Mouse (Mus musculus) forebrain, embryonic 11.5 days (tissue): ENCODE results near the gene Carf. TPM values are rescaled to one million over a fixed set of nuclear protein-coding genes. Genes with fewer than 3 reads are reported as not detected.

Source experiments
- ATAC-seq: fragments of 200-750 bp; cut with Nextera tagmentation; replicated peaks from 2 replicates; pipeline ENCODE4 v1.8.0; 2017; ENCODE audit warnings: moderate TSS enrichment; ENCODE audit not compliant: low FRiP score
- DNase-seq: peaks from one replicate; pipeline ENCODE4 v3.0.0-alpha.2; 2017; ENCODE audit warnings: low spot score
- H3K27ac ChIP-seq: fragments of 300-500 bp; sonication (generic); 2 replicates; pipeline ENCODE4 v1.5.1; 2014; ENCODE audit warnings: low read depth, low read length
- H3K27me3 ChIP-seq: fragments of 300-500 bp; sonication (generic); 2 replicates; pipeline ENCODE4 v1.6.1; 2014; ENCODE audit warnings: mild to moderate bottlenecking, low read length, mixed read lengths; ENCODE audit not compliant: control insufficient read depth, insufficient read depth
- H3K36me3 ChIP-seq: fragments of 300-500 bp; sonication (generic); 2 replicates; pipeline ENCODE4 v1.6.1; 2014; ENCODE audit warnings: mild to moderate bottlenecking, low read length, moderate library complexity, mixed read lengths; ENCODE audit not compliant: control insufficient read depth, insufficient read depth
- H3K4me1 ChIP-seq: fragments of 300-500 bp; sonication (generic); replicated peaks from 2 replicates; pipeline ENCODE4 v1.6.1; 2014; ENCODE audit warnings: low read length, mixed read lengths; ENCODE audit not compliant: control insufficient read depth, insufficient read depth
- H3K4me2 ChIP-seq: fragments of 300-500 bp; sonication (generic); 2 replicates; pipeline ENCODE4 v1.6.1; 2014; ENCODE audit warnings: low read depth, mild to moderate bottlenecking, low read length, moderate library complexity, mixed read lengths; ENCODE audit not compliant: severe bottlenecking
- H3K4me3 ChIP-seq: fragments of 300-500 bp; sonication (generic); 2 replicates; pipeline ENCODE4 v1.5.1; 2014; ENCODE audit warnings: low read depth, low read length
- H3K9ac ChIP-seq: fragments of 300-500 bp; sonication (generic); 2 replicates; pipeline ENCODE4 v1.6.1; 2014; ENCODE audit warnings: low read length
- H3K9me3 ChIP-seq: fragments of 300-500 bp; sonication (generic); 2 replicates; pipeline ENCODE4 v1.6.1; 2016; ENCODE audit warnings: low read length, mixed read lengths; ENCODE audit not compliant: control insufficient read depth
- WGBS: fragments of 180-500 bp; shearing (Covaris S2); extraction: QIAGEN DNeasy Blood & Tissue Kit; methylation state at CpG from one replicate; pipeline ENCODE4 v1.1.7; 2014; 5-methylcytosine and 5-hydroxymethylcytosine counted together
- polyA plus RNA-seq: library from polyadenylated mRNA; unstranded; fragments of >200 nt; fragmentation: Nextera tagmentation; extraction: Ambion mirVana; gene quantifications from 2 replicates; pipeline ENCODE4 v1.2.1, GENCODE M21; 2014

Carf gene
- polyA plus RNA-seq, 1 experiment from 2014 or later = 6.6 TPM

- H3K27me3 ChIP-seq = no peaks in the 10 kb centered on the region
- H3K27ac ChIP-seq = no peak overlapping the region
- no peak overlapping the region for H3K4me3 ChIP-seq
- no peak overlapping the region for H3K4me2 ChIP-seq
- H3K4me1 ChIP-seq = no peaks in the 10 kb centered on the region
- no peaks in the 10 kb centered on the region for H3K36me3 ChIP-seq
- ATAC-seq (no peak), DNase-seq (no peak)
- no peaks in the 10 kb centered on the region for H3K9me3 ChIP-seq
- no peak overlapping the region for H3K9ac ChIP-seq
Observed at GRCm38 (mm10) chr1:60188454-60188853, 90.4 kb downstream of the Carf start.

- H3K4me1 ChIP-seq = no peaks in the 10 kb centered on the region
- 68% methylated on average over 3 of the region's 3 CpGs for WGBS
- no peak for DNase-seq
Observed at GRCm38 (mm10) chr1:60196813-60197212, 98.8 kb downstream of the Carf start.

GRCm38 (mm10) chr1:60199006-60199405, 101.0 kb downstream of the Carf start:
- DNase-seq (no peak), ATAC-seq (no peak)
- Histone ChIP-seq H3K27ac (no peak overlapping the region), H3K4me1 (no peaks in the 10 kb centered on the region), H3K4me3 (no peak overlapping the region), H3K9me3 (no peaks in the 10 kb centered on the region), H3K27me3 (no peaks in the 10 kb centered on the region), H3K9ac (no peak overlapping the region), H3K36me3 (peaks cover 3% of the 10 kb centered on the region; the same call in 1 of the 2 replicates), H3K4me2 (no peak overlapping the region)
- 85% methylated on average over 4 of the region's 4 CpGs for WGBS

More at GRCm38 (mm10) chr1:60196813-60197212, 98.8 kb downstream of the Carf start:
- ATAC-seq = no peak
- H3K36me3 ChIP-seq = peaks cover 1% of the 10 kb centered on the region; the same call in 1 of the 2 replicates
- H3K9ac ChIP-seq = no peak overlapping the region
- H3K27ac ChIP-seq = no peak overlapping the region
- no peak overlapping the region for H3K4me3 ChIP-seq
- no peaks in the 10 kb centered on the region for H3K9me3 ChIP-seq
- H3K4me2 ChIP-seq = no peak overlapping the region
- no peaks in the 10 kb centered on the region for H3K27me3 ChIP-seq

Other genes starting within 250 kb of the Carf start
- gene Fam117b, start 185.2 kb upstream of the Carf start, polyA plus RNA-seq = 17.2 and 17.6 TPM in 2 replicates
- 1.5 and 2.3 TPM in 2 replicates for gene Ica1l, start 55.1 kb upstream of the Carf start, polyA plus RNA-seq
- gene Wdr12, start 398 bp downstream of the Carf start, polyA plus RNA-seq = 53.9 and 62.4 TPM in 2 replicates
- 7.9 and 9.5 TPM in 2 replicates for gene Nbeal1, start 82.4 kb downstream of the Carf start, polyA plus RNA-seq
- 17.1 and 17.6 TPM in 2 replicates for gene Cyp20a1, start 245.1 kb downstream of the Carf start, polyA plus RNA-seq